Mouse (Mus musculus): ENCODE measurements around the gene Tdgf1. TPM values are rescaled to one million over a fixed set of nuclear protein-coding genes. Genes with fewer than 3 reads are reported as not detected.
A peak's percentile ranks its signal among the peaks of the same experiment; 100 is the strongest.

Tdgf1 gene
- polyA plus RNA-seq, 1 experiment from 2014 or later: not detected

GRCm38 (mm10) chr9:110935941-110936340, 10.0 kb downstream of the Tdgf1 start:
- WGBS: 74% methylated on average over 7 of the region's 7 CpGs
- Histone ChIP-seq H3K36me3 (ENCODE audit: control insufficient read depth, insufficient read depth, low read length) (no peaks in the 10 kb centered on the region), H3K9ac (ENCODE audit: low read length) (no peak overlapping the region), H3K9me3 (ENCODE audit: control insufficient read depth, low read length) (no peaks in the 10 kb centered on the region), H3K4me3 (ENCODE audit: low read depth, low read length) (no peak overlapping the region), H3K4me2 (replicated peaks; ENCODE audit: low read depth) (no peak overlapping the region), H3K27me3 (ENCODE audit: control insufficient read depth, insufficient read depth, low read length) (no peaks in the 10 kb centered on the region), H3K4me1 (replicated peaks; ENCODE audit: control insufficient read depth, insufficient read depth) (no peaks in the 10 kb centered on the region), H3K27ac (replicated peaks) (no peak overlapping the region)
- no peak for TF ChIP-seq EP300 (optimal IDR thresholded peaks at IDR 0.05)
- no peak for TF ChIP-seq CTCF (IDR thresholded peaks at IDR 0.05; ENCODE audit: low read depth)
- no peak for DNase-seq (ENCODE audit: low spot score)
- no peak for ATAC-seq (ENCODE audit: low FRiP score, low TSS enrichment)

GRCm38 (mm10) chr9:110933850-110934437, 12.0 kb downstream of the Tdgf1 start:
- Histone ChIP-seq H3K27me3 (ENCODE audit: control insufficient read depth, insufficient read depth, low read length) (no peaks in the 10 kb centered on the region), H3K4me3 (ENCODE audit: low read depth, low read length) (no peak overlapping the region), H3K36me3 (ENCODE audit: control insufficient read depth, insufficient read depth, low read length) (no peaks in the 10 kb centered on the region), H3K4me1 (replicated peaks; ENCODE audit: control insufficient read depth, insufficient read depth) (no peaks in the 10 kb centered on the region), H3K9ac (ENCODE audit: low read length) (no peak overlapping the region), H3K27ac (replicated peaks) (no peak overlapping the region), H3K9me3 (ENCODE audit: control insufficient read depth, low read length) (no peaks in the 10 kb centered on the region), H3K4me2 (replicated peaks; ENCODE audit: low read depth) (no peak overlapping the region)
- ATAC-seq (ENCODE audit: low FRiP score, low TSS enrichment) (no peak), DNase-seq (ENCODE audit: low spot score) (no peak)
- TF ChIP-seq CTCF (IDR thresholded peaks at IDR 0.05; ENCODE audit: low read depth): no peak
- no peak for TF ChIP-seq EP300 (optimal IDR thresholded peaks at IDR 0.05)
- 88% methylated on average over 12 of the region's 12 CpGs for WGBS

- no peak for TF ChIP-seq CTCF (IDR thresholded peaks at IDR 0.05; ENCODE audit: low read depth)
- TF ChIP-seq EP300 (optimal IDR thresholded peaks at IDR 0.05): no peak
- no peak overlapping the region for H3K4me3 ChIP-seq (ENCODE audit: low read depth, low read length)
- ATAC-seq (ENCODE audit: low FRiP score, low TSS enrichment) (no peak), DNase-seq (ENCODE audit: low spot score) (no peak)
- H3K4me2 ChIP-seq (replicated peaks; ENCODE audit: low read depth): no peak overlapping the region
- H3K27ac ChIP-seq (replicated peaks): no peak overlapping the region
- H3K4me1 ChIP-seq (replicated peaks; ENCODE audit: control insufficient read depth, insufficient read depth): no peaks in the 10 kb centered on the region
- no peaks in the 10 kb centered on the region for H3K27me3 ChIP-seq (ENCODE audit: control insufficient read depth, insufficient read depth, low read length)
- H3K36me3 ChIP-seq (ENCODE audit: control insufficient read depth, insufficient read depth, low read length): no peaks in the 10 kb centered on the region
- 59% methylated on average over 6 of the region's 6 CpGs for WGBS
- no peak overlapping the region for H3K9ac ChIP-seq (ENCODE audit: low read length)
- no peaks in the 10 kb centered on the region for H3K9me3 ChIP-seq (ENCODE audit: control insufficient read depth, low read length)
Measured at GRCm38 (mm10) chr9:110931573-110931972, 14.4 kb downstream of the Tdgf1 start.

GRCm38 (mm10) chr9:110922759-110923158, 23.2 kb downstream of the Tdgf1 start:
- Histone ChIP-seq H3K4me2 (replicated peaks; ENCODE audit: low read depth) (no peak overlapping the region), H3K9me3 (ENCODE audit: control insufficient read depth, low read length) (no peaks in the 10 kb centered on the region), H3K4me3 (ENCODE audit: low read depth, low read length) (no peak overlapping the region), H3K27ac (replicated peaks) (no peak overlapping the region), H3K9ac (ENCODE audit: low read length) (no peak overlapping the region), H3K36me3 (ENCODE audit: control insufficient read depth, insufficient read depth, low read length) (no peaks in the 10 kb centered on the region), H3K4me1 (replicated peaks; ENCODE audit: control insufficient read depth, insufficient read depth) (no peaks in the 10 kb centered on the region), H3K27me3 (ENCODE audit: control insufficient read depth, insufficient read depth, low read length) (no peaks in the 10 kb centered on the region)
- 15% methylated on average over 7 of the region's 7 CpGs for WGBS
- ATAC-seq (ENCODE audit: low FRiP score, low TSS enrichment): no peak
- TF ChIP-seq EP300 (optimal IDR thresholded peaks at IDR 0.05): no peak
- peak; percentile 94 for TF ChIP-seq CTCF (IDR thresholded peaks at IDR 0.05; ENCODE audit: low read depth)
- peak; percentile 78 for DNase-seq (ENCODE audit: low spot score)

- H3K36me3 ChIP-seq (ENCODE audit: control insufficient read depth, insufficient read depth, low read length): no peaks in the 10 kb centered on the region
- ATAC-seq (ENCODE audit: low FRiP score, low TSS enrichment) (no peak), DNase-seq (ENCODE audit: low spot score) (no peak)
- no peaks in the 10 kb centered on the region for H3K27me3 ChIP-seq (ENCODE audit: control insufficient read depth, insufficient read depth, low read length)
- H3K9ac ChIP-seq (ENCODE audit: low read length): no peak overlapping the region
- H3K4me2 ChIP-seq (replicated peaks; ENCODE audit: low read depth): no peak overlapping the region
- 62% methylated on average over 15 of the region's 15 CpGs for WGBS
- no peak overlapping the region for H3K4me3 ChIP-seq (ENCODE audit: low read depth, low read length)
- TF ChIP-seq EP300 (optimal IDR thresholded peaks at IDR 0.05) (no peak), CTCF (IDR thresholded peaks at IDR 0.05; ENCODE audit: low read depth) (no peak)
- no peak overlapping the region for H3K27ac ChIP-seq (replicated peaks)
- no peaks in the 10 kb centered on the region for H3K4me1 ChIP-seq (replicated peaks; ENCODE audit: control insufficient read depth, insufficient read depth)
- no peaks in the 10 kb centered on the region for H3K9me3 ChIP-seq (ENCODE audit: control insufficient read depth, low read length)
Measured at GRCm38 (mm10) chr9:110920665-110921419, 25.1 kb downstream of the Tdgf1 start.

- no peak for ATAC-seq (ENCODE audit: low FRiP score, low TSS enrichment)
- H3K4me3 ChIP-seq (ENCODE audit: low read depth, low read length): no peak within 1 kb of the TSS
Measured at GRCm38 (mm10) chr9:110916786-110917185, 29.2 kb downstream of the Tdgf1 start, which contains the start of gene Fam240a. Gene Fam240a (minus strand): TSS chr9:110916861.

More at GRCm38 (mm10) chr9:110916786-110917185, 29.2 kb downstream of the Tdgf1 start, which contains the start of gene Fam240a:
- Histone ChIP-seq H3K4me2 (replicated peaks; ENCODE audit: low read depth) (no peak within 1 kb of the TSS), H3K36me3 (ENCODE audit: control insufficient read depth, insufficient read depth, low read length) (no peaks in the 10 kb centered on the region), H3K27me3 (ENCODE audit: control insufficient read depth, insufficient read depth, low read length) (no peaks in the 10 kb centered on the region), H3K9ac (ENCODE audit: low read length) (no peak within 1 kb of the TSS), H3K4me1 (replicated peaks; ENCODE audit: control insufficient read depth, insufficient read depth) (no peaks in the 10 kb centered on the region), H3K9me3 (ENCODE audit: control insufficient read depth, low read length) (no peaks in the 10 kb centered on the region), H3K27ac (replicated peaks) (no peak within 1 kb of the TSS)
- no peak for DNase-seq (ENCODE audit: low spot score)
- WGBS: 85% methylated on average over 7 of the region's 7 CpGs
- TF ChIP-seq EP300 (optimal IDR thresholded peaks at IDR 0.05) (no peak), CTCF (IDR thresholded peaks at IDR 0.05; ENCODE audit: low read depth) (no peak)
